Mouse (Mus musculus): ENCODE results near the gene Ech1.
A peak's percentile ranks its signal among the peaks of the same experiment; 100 is the strongest.

DNA sequence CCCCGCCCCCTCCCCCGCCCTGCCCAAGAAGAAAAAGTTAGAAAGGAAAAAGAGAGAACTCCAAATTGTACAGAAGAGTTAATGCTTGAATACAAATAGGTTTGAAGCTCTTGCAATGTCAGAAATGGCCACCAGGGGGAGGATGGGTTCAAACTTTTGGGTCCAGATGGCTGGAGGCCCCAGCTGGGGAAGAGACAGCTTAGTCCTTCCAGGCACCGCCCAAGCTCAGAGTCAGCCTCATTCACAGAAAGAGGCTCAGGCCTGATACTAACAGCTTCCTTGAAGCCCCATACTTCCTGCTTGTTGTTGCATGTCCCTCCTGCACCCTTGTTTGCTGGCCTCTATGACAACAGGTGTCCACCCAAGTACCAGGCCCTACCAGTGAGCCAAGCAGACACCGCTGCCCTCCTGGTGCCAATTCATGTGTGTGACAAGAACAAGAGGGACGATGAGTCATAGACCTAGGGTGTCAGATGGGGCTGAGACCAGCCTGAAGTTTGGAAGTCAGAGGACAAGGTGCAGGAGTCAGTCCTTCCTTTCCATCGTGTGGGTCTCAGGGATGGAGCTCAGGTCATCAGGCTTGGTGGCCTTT, 44.9 kb upstream of the Ech1 start:
- peak; percentile 60 for TF ChIP-seq CTCF (IDR thresholded peaks at IDR 0.05; ENCODE audit: low read depth, low read length)
- no peak for TF ChIP-seq POLR2A (IDR thresholded peaks at IDR 0.05; ENCODE audit: borderline replicate concordance, low read depth, low read length)
